Mouse (Mus musculus): ENCODE data around the gene AC131692.1. TPM values are rescaled to one million over a fixed set of nuclear protein-coding genes. Genes with fewer than 3 reads are reported as not detected.
"Not testable (repeated sequence)": the region's sequence is repeated elsewhere in the genome, so short reads cannot be mapped to it uniquely, and the experiment has no call there.

The AC131692.1 gene
- polyA plus RNA-seq, 1 experiment: 0.14 TPM

DNA sequence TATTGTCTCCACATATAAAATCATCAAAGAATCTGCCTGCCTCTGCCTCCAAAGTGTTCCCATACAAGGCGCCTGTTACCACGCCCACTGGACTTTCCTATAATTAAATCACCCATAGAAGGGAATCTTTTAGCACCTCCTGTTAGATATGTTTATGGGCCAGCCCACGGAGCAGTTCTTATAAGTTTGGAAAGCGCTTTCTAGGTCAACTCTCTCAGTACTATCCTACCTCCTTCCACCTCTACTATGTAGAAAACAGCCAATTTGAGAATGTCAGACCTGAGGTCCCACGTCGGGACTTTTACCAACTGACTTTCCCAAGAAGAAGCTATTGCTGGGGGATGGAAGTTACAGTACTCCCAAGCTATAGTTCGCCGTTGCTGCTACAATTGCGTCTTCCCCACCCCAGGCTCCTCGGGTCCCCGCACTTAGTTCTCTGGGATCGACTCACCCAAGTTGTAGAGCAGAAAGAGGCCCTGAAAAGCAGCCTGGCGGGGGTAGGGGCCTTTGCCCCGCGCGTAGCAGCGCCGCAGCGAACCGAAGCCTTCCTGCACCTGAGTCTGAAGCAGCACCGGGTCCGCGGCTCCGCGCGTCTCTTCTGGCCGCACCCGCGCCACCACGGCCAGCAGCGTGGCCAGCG is 23.2 kb downstream of the AC131692.1 start:
- DNase-seq (ENCODE audit: low spot score): peak; percentile 61

DNA sequence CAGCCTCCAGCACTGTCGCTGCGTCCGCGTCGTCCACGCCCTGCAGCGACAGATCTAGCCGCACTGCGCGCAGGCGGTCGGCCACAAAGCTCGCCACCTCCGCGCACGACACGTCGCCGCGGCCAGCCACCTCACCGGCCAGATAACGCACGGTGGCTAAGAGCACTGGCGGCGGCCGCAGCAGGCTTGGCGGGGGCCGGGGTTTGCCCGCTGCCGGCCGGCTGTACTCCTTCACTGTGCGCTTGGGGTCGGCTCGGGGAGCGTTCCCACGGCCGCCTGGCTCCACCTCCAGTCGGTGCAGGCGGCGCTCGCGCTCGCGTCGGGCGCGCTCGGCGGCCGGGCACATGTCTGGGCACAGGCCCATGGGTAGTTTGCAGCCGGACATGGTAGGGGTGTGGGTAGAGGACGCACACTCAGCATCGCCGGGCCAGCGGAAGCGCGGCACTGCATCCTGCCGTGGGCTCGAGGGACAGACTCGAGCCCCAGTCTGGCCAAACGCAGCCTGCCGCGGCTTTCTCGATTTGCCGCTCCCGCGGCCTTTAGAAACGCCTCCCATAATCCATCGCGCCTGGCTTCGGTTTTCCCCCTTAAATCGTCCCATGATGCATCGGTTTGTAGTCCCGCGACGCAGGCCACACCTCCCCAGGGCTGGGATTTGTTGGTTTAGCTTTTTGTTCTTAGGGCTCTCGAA is 23.9 kb downstream of the AC131692.1 start, which contains the start of gene Sac3d1:
TSS of gene Sac3d1 (minus strand) at position 665 of the 691 bp plus-strand sequence.
- peak; percentile 70 for DNase-seq (ENCODE audit: low spot score)

- DNase-seq (ENCODE audit: low spot score): no peak
Observed at GRCm38 (mm10) chr19:6118677-6119185, 24.5 kb downstream of the AC131692.1 start.

DNA sequence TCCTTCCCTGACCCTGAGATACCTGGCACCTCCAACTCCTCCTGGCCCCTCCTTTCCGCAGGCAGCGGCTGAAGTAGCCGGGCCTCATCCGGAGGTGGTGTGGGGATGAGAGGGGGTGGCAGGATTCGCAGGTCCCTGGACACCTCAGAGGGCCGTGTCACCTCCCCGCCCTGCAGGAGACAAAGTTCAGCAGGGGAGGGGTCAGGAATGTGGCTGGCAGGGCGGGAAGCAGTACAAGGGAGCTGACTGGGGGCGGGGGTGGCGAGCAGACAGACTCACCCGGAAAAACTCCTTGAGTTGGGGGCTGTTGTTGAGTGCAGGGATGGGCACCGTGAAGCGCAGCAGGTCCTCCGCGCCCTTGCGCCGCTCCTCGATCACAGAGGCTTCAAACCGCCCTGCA is 27.5 kb downstream of the AC131692.1 start:
- no peak for DNase-seq (ENCODE audit: low spot score)

GRCm38 (mm10) chr19:6123330-6123729 is 29.1 kb downstream of the AC131692.1 start:
- no peak for DNase-seq (ENCODE audit: low spot score)

DNA sequence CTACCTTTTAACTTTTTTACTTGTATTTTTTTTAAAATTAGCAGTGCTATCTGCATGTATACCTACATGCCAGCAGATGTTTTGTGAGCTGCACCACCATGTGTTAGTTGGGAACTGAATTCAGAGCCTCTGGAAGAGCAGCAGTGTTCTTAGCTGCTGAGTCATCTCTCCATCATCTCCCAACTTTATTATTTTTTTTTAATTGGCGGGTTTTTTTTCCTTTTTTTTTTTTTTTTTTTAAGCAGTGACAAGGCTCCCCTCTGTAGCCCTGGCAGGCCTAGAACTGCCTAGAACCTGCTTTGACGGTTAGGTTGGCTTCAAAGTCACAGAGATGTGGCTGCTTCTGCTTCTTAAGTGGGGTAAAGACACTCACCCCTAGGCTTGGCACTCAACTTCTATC is 30.7 kb downstream of the AC131692.1 start:
- no peak for DNase-seq (ENCODE audit: low spot score)

DNA sequence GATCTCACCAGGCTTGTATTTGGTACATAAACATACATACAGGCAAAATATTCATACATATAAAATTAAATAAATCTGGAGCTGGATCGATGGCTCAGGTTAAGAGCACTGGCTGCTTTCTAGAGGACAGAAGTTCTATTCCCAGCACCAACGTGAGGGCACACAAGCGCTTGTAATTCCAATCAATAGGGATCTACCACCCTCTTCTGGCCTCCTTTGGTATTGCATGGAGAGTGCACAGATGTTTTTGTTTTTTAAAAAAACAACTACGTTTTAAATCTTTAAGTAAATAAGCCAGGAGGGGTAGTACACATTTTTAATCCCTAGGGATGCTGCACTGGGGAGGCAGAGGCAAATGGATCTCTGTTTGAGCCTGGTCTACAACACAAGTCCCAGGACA is 32.1 kb downstream of the AC131692.1 start:
- no peak for DNase-seq (ENCODE audit: low spot score)

DNA sequence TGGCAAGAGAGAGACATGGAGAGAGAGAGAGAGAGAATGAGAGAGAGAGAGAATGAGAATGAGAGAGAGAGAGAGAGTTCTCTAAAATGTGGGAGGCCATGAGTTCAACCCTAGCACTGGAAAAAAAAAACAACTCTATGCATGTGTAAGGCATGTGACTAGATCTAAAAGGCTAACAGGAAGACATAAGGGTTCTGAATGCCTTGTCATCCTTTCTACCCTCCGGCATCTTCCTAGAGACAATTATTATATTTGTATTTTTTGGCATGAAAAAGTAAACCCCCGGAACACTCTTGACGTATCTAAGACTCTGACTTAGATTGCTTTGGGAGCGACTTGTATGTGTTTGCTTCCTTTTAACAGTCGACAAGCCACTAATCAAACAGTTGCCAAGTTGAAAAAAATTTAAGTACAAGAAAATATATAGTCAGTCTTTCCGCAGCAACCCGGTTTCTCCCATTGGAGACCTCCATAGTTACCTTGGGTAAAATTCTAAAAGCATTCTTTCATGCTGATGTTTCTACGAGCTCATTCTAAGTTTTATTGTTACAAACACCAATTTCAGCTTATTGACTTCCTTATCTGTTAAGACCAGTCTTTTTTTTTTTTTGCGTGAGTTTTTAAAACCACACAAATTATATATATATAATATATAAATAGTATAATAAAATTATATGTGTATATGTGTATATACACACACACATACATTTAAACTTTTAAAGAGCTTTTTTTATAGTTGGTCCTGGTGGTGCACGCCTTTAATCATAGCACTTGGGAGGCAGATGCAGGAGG is 32.8 kb downstream of the AC131692.1 start:
- no peak for DNase-seq (ENCODE audit: low spot score)

GRCm38 (mm10) chr19:6127760-6128341 is 33.6 kb downstream of the AC131692.1 start, which contains the start of gene Snx15:
TSS of gene Snx15 (minus strand) at chr19:6128304.
- peak; percentile 85 for DNase-seq (ENCODE audit: low spot score)

- not testable (repeated sequence) for DNase-seq (ENCODE audit: low spot score)
Observed at GRCm38 (mm10) chr19:6130414-6131128, 36.4 kb downstream of the AC131692.1 start.

DNA sequence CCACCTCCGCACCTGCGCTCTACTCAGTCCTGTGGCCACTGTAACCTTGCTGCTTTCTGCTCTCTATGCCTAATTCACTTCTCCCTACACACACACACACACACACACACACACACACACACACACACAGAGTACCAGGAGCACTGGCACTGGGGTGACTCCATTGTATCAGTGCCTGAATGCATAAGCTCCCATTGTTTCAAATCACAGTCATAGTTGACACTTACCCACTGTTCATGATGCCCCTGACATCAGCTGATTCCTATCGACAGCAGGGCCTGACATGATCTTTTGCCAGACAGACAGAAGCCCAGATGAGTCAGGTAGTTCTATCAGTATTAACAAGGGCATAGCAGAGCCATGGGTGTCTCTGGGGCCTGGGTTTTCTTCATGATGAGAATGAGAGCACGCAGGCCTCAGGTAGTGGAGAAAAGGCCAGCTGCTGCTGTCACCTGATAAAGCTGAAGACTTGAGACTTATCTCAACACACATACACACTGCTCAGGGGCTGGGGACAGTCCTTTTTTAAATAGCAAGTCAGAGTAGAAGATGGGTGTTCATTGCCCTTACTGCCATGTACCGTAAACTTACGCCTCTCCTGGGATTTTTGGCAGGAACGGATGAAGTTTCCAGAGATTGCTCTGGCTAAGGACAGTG is 38.1 kb downstream of the AC131692.1 start:
- no peak for DNase-seq (ENCODE audit: low spot score)

DNA sequence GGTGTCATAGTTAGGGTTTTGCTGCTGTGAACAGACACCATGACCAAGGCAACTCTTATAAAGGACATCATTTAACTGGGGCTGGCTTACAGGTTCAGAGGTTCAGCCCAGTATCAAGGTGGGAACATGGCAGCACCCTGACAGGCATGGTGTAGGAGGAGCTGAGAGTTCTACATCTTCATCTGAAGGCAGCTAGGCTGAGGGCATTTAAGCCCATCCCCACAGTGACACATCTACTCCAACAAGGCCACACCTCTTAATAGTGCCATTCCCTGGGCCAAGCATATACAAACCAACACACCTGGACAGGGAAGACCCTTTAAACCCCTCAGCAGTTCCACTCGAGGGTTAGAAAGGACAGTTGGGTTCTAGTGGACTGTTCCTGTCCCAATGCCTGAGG is 39.0 kb downstream of the AC131692.1 start:
- DNase-seq (ENCODE audit: low spot score): not testable (repeated sequence)

DNA sequence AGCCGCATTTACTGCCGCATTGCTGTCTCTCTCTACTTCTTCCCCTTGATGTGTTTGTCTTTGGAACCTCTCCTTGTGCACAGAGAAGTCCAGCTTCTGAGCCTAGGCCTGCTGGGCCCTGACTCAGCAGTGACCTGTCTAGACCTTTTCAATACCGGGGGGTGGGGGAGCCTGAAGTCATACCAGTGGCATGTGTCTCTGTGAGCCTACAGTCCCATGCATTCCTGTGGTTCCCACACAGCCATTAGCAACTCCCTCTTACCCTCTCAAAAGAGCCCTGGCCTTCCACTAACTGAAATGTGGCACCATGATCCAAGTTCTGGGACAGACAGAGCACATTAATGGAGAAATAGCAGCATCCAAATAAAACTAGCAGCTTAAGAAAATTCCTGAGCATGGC is 42.2 kb downstream of the AC131692.1 start:
- DNase-seq (ENCODE audit: low spot score): no peak

DNA sequence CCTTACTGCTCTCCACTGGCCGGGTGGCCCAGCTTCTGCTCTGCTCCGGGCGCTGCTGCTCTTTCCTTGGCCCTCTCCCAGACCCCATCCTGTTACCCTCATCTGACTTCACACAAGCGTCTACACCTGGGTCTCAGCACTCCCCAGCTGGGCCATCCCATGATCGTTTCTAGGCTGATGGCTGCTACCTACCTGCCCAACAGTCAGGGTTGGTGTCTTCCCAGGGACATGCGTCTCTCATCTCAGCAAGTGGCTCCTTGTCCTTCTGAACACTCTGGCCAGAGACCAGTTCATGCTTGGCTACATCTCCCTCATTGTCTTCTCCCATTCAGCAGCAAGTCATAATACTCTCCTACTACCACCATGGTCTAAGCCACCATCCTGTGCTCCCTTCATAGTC is 45.5 kb downstream of the AC131692.1 start:
- no peak for DNase-seq (ENCODE audit: low spot score)

DNA sequence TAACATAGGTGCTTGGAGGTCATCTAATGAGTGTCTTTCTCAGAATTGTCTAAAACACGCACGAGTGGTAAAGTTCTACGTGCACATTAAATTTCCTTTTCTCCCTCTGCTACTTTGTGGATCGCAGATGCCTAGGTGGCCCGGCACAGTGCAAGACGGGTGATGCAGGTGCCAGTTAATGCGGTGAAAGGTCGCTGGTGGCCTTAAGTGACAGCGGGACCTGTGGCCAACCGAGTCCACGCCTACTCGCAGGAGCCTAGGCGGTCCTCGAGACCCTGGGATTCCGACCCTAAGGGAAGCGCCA is 46.1 kb downstream of the AC131692.1 start:
- DNase-seq (ENCODE audit: low spot score): no peak

- peak; percentile 87 for DNase-seq (ENCODE audit: low spot score)
Observed at GRCm38 (mm10) chr19:6140678-6141393, 46.6 kb downstream of the AC131692.1 start, which contains the start of gene Batf2. TSS of gene Batf2 (plus strand) at chr19:6140983.

DNA sequence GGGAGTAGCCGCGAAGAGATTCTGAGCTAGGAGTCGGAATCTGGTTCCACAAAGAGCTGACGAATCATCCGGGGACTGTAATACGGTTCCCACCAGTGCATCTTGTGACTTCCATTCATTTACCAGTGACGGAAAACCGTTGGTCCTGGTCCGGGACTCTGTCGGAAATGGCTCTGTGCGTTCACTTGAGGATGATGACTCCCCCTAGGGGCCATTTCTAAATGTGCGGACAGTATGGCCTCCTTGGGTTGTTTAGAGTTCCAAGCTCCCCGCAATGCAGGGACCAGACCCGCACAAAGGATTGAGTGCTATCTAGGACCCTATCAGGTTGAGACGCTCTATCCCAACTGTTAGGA is 47.2 kb downstream of the AC131692.1 start, which contains the start of gene Arl2:
TSS of gene Arl2 (minus strand) at position 155 of the 356 bp plus-strand sequence.
- DNase-seq (ENCODE audit: low spot score): no peak

- DNase-seq (ENCODE audit: low spot score): no peak
Observed at GRCm38 (mm10) chr19:6144842-6145241, 50.6 kb downstream of the AC131692.1 start.

All from urinary bladder, adult 2 months (tissue).